Mouse (Mus musculus): ENCODE data around the gene Nsf. TPM values are rescaled to one million over a fixed set of nuclear protein-coding genes. Genes with fewer than 3 reads are reported as not detected.
A peak's percentile ranks its signal among the peaks of the same experiment; 100 is the strongest.
"Not testable (repeated sequence)": the region's sequence is repeated elsewhere in the genome, so short reads cannot be mapped to it uniquely, and the experiment has no call there.

Gene Nsf
- total RNA-seq (2021), result 100 to 1,000 TPM; 815 to 848 TPM
- long read RNA-seq, experiment 1, transcript Nsf-202 (21 exons, 3,766 nt), result major isoform, 597 of 725 reads
- long read RNA-seq, experiment 1, partial matches to known transcripts, result 72 of 725 reads
- long read RNA-seq, experiment 1, other reads (novel, unspliced or antisense), result 53 of 725 reads
- long read RNA-seq, experiment 2, transcript Nsf-202 (21 exons, 3,766 nt), result major isoform, 490 of 587 reads
- long read RNA-seq, experiment 2, partial matches to known transcripts, result 58 of 587 reads
- long read RNA-seq, experiment 2, other reads (novel, unspliced or antisense), result 35 of 587 reads

DNA sequence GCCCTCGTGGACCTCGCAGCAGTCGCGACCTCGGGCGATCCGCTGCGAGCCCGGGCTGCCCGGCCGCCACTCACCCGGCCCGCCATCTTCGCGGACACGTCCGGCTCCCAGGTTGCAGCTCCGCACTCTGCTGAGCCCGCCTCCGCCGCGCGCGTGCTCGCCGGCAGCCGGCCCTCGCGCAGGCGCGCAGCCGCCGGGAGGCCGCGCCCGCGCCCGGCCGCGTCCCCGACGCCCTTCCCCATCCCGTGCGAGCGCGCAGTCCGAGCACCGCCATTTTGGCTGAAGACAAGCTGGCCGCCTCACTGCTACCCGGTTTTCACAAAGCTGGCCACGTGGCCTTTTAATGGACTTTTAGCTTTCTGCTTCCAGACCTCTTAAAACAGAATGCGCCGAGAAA lies at the start of gene Nsf:
Gene Nsf (minus strand): TSS at position 161 of the 397 bp plus-strand sequence.
- DNase-seq (ENCODE audit: low spot score in 2 of 2), result peak; percentile 83
- intact Hi-C loops (cut with DNase I), result no loop called here

GRCm38 (mm10) chr11:104003397-104003796 lies 49.5 kb upstream of the Nsf start:
- intact Hi-C loops (cut with DNase I), result no loop called here
- DNase-seq (ENCODE audit: low spot score in 2 of 2), result peak; percentile 26 to 34

DNA sequence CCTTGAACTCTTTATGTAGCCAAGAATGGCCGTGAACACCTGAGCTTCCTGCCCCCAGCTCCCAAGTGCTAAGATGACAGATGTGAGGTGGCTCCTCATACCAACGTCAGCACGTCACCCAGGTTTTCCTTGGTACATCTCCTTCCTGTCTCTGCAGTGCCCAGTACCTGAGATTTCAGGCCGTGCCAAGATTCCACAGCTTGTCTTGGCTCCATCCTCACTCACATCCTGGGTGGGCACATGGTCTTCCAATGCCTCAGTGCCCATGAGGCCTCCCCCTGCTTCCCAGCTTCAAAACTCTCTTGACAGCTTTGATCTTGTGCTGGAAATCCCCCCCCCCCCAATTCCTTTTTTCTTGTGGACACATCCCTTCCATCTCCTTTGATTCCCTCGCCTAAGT lies 48.3 kb upstream of the Nsf start:
- DNase-seq (ENCODE audit: low spot score in 2 of 2), result no peak
- intact Hi-C loops (cut with DNase I), result no loop called here

GRCm38 (mm10) chr11:104001395-104001955 lies 47.6 kb upstream of the Nsf start:
- no peak for DNase-seq (ENCODE audit: low spot score in 2 of 2)
- intact Hi-C loops (cut with DNase I), result no loop called here

- intact Hi-C loops (cut with DNase I), result no loop called here
- DNase-seq (ENCODE audit: low spot score in 2 of 2), result no peak
Measured at GRCm38 (mm10) chr11:104000667-104001394, 47.0 kb upstream of the Nsf start.

GRCm38 (mm10) chr11:103998737-103999136 lies 44.9 kb upstream of the Nsf start:
- no peak for DNase-seq (ENCODE audit: low spot score in 2 of 2)
- intact Hi-C loops (cut with DNase I), result loop anchor here (5.0 kb wide), 1 partner anchor 134 kb away; the partner anchor contains the start of gene Crhr1

GRCm38 (mm10) chr11:103997385-103997784 lies 43.5 kb upstream of the Nsf start:
- DNase-seq (ENCODE audit: low spot score in 2 of 2), result peak; percentile 83 to 85
- intact Hi-C loops (cut with DNase I), result loop anchor here (2.0 to 5.0 kb wide), 2 partner anchors 135 to 173 kb away; partner anchors contain the start of gene Crhr1

- DNase-seq (ENCODE audit: low spot score in 2 of 2), result no peak
- intact Hi-C loops (cut with DNase I), result no loop called here
Measured at GRCm38 (mm10) chr11:103992638-103993037, 38.8 kb upstream of the Nsf start.

GRCm38 (mm10) chr11:103990049-103990557 lies 36.2 kb upstream of the Nsf start:
- DNase-seq (ENCODE audit: low spot score in 2 of 2); intact Hi-C loops (cut with DNase I): not testable (repeated sequence)

DNA sequence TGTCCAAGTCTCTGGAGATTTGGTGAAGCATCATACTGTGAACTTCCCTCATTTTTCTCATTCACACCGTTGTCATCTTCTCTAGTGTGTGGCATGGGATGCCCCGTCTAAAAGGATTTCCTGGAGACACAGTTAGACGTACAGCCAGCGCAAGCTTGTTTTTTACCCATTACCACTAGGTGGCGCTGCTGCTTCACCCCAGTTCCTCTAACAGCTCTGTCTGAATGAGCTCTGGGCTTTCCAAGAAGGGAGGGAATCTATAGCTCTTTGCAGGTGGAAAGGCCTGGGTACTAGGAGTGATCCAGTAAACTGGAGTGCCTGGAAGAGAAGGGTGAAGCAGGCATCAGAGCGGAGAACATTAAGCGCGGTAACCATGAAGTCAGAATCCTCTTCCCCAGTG lies 33.6 kb upstream of the Nsf start:
- intact Hi-C loops (cut with DNase I), result loop anchor here (1.0 to 2.0 kb wide), 2 partner anchors 183 to 208 kb away; no protein-coding TSS in a partner anchor
- peak; percentile 75 to 89 for DNase-seq (ENCODE audit: low spot score in 2 of 2)

GRCm38 (mm10) chr11:103984067-103984466 lies 30.2 kb upstream of the Nsf start:
- DNase-seq (ENCODE audit: low spot score in 2 of 2), result no peak
- intact Hi-C loops (cut with DNase I), result no loop called here

GRCm38 (mm10) chr11:103981826-103982225 lies 28.0 kb upstream of the Nsf start:
- intact Hi-C loops (cut with DNase I), result no loop called here
- DNase-seq (ENCODE audit: low spot score in 2 of 2), result peak; percentile 28 to 34

GRCm38 (mm10) chr11:103979381-103979780 lies 25.5 kb upstream of the Nsf start:
- DNase-seq (ENCODE audit: low spot score in 2 of 2), result no peak
- intact Hi-C loops (cut with DNase I), result no loop called here

- intact Hi-C loops (cut with DNase I), result no loop called here
- DNase-seq (ENCODE audit: low spot score in 2 of 2), result no peak
Measured at GRCm38 (mm10) chr11:103970876-103971275, 17.0 kb upstream of the Nsf start.

DNA sequence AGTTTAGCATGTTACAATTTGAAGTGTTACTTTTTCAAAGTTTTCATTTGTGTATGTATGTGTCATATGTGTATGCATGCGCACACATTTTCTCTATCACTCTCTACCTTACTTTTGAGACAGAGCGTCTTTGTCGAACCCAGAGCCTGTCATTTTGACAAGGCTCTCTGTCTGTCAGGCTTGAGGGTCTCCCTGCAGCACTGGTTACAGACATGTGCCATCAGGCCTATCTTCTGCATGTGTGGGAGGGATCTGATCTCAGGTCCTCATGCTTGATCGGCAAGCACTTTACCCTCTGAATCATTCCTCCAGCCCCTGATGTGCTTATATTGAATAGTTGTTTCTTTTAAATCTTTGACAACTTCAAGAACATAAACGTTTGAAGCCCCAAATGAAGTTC lies 15.4 kb upstream of the Nsf start:
- intact Hi-C loops (cut with DNase I), result no loop called here
- no peak for DNase-seq (ENCODE audit: low spot score in 2 of 2)

GRCm38 (mm10) chr11:103967106-103967735 lies 13.4 kb upstream of the Nsf start:
- peak in 1 of 2 experiments; percentile 24 for DNase-seq (ENCODE audit: low spot score in 2 of 2)
- intact Hi-C loops (cut with DNase I), result no loop called here

GRCm38 (mm10) chr11:103956866-103957265 lies 3.0 kb upstream of the Nsf start:
- intact Hi-C loops (cut with DNase I), result no loop called here

DNA sequence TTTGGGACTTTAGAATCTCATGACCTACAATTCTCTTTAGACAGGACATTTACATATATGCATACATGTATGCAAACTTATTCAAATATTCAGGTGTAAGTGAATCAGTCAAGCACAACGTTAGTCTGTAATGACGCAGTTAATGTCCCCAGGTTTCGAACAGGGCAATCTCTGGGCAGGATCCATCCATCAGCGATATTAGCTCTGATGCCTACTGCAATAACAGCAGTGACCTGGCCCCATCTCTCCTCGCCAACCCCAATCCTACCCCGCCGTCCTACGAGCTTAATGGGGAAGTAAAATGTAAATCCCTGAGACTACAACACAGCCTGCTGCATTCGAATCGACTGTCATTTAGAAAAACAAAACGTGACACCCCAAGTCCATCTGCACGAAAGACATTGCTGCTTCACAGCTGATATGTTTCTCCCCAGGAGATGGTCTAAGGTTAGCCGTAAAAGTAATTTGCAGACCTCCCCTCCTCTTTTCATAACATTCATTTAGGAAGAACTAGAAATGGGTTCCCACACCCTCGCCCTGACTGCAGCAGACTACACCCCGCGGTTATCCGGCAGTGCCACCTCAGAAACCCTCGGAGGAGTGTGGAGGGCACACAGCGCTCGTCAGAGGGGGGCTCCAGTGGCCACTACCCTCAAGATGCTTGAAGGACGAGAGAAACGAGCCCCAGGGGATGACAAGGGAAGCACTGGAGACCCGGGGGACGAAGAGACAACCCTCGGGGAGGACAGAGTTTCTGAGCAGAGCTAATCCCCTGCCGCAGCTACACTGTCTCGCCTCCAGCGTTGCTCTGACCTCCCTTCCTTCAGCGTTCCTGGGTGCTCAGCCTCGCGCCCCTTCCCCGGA lies 592 bp downstream of the Nsf start:
- DNase-seq (ENCODE audit: low spot score in 2 of 2), result no peak
- intact Hi-C loops (cut with DNase I), result no loop called here

More at GRCm38 (mm10) chr11:103956866-103957265, 3.0 kb upstream of the Nsf start:
- no peak for DNase-seq (ENCODE audit: low spot score in 2 of 2)

- no peak for DNase-seq (ENCODE audit: low spot score in 2 of 2)
- intact Hi-C loops (cut with DNase I), result no loop called here
Measured at GRCm38 (mm10) chr11:103952635-103953031, 1.2 kb downstream of the Nsf start.

Measured in left cerebral cortex, postnatal 14 days (tissue).